Mouse (Mus musculus) hindbrain, embryonic 15.5 days (tissue): ENCODE measurements around the gene Gpx7. TPM values are rescaled to one million over a fixed set of nuclear protein-coding genes. Genes with fewer than 3 reads are reported as not detected.
"Not testable (repeated sequence)": the region's sequence is repeated elsewhere in the genome, so short reads cannot be mapped to it uniquely, and the experiment has no call there.

Experiments
- ATAC-seq: fragments of 200-750 bp; cut with Nextera tagmentation; 2 replicates; pipeline ENCODE4 v1.8.0; 2017; ENCODE audit warnings: low read depth, moderate number of reproducible peaks, moderate TSS enrichment; ENCODE audit not compliant: low FRiP score
- H3K27ac ChIP-seq: fragments of 300-500 bp; sonication (generic); replicated peaks from 2 replicates; pipeline ENCODE4 v1.5.1; 2015; ENCODE audit warnings: mild to moderate bottlenecking, inconsistent platforms
- H3K27me3 ChIP-seq: fragments of 300-500 bp; sonication (generic); 2 replicates; pipeline ENCODE4 v1.6.1; 2015; ENCODE audit warnings: control low read depth, inconsistent platforms
- H3K36me3 ChIP-seq: fragments of 300-500 bp; sonication (generic); 2 replicates; pipeline ENCODE4 v1.6.1; 2015; ENCODE audit warnings: control low read depth, inconsistent platforms
- H3K4me1 ChIP-seq: fragments of 300-500 bp; sonication (generic); replicated peaks from 2 replicates; pipeline ENCODE4 v1.6.1; 2015; ENCODE audit warnings: control low read depth, inconsistent platforms
- H3K4me2 ChIP-seq: fragments of 300-500 bp; sonication (generic); 2 replicates; pipeline ENCODE4 v1.6.1; 2015; ENCODE audit warnings: moderate library complexity, mild to moderate bottlenecking, inconsistent platforms
- H3K4me3 ChIP-seq: fragments of 300-500 bp; sonication (generic); 2 replicates; pipeline ENCODE4 v1.5.1; 2015; ENCODE audit warnings: mild to moderate bottlenecking, inconsistent platforms
- H3K9ac ChIP-seq: fragments of 300-500 bp; sonication (generic); 2 replicates; pipeline ENCODE4 v1.6.1; 2015; ENCODE audit warnings: inconsistent platforms
- H3K9me3 ChIP-seq: fragments of 300-500 bp; sonication (generic); 2 replicates; pipeline ENCODE4 v1.6.1; 2016; ENCODE audit warnings: control low read depth, inconsistent platforms
- WGBS: fragments of 180-500 bp; shearing (Covaris S2); methylation state at CpG from one replicate; pipeline ENCODE4 v1.1.7; 2015; 5-methylcytosine and 5-hydroxymethylcytosine counted together
- polyA plus RNA-seq: library from polyadenylated mRNA; unstranded; fragments of >200 nt; fragmentation: Nextera tagmentation; extraction: Ambion mirVana; gene quantifications from 2 replicates; pipeline ENCODE4 v1.2.1, GENCODE M21; 2015

The Gpx7 gene
- polyA plus RNA-seq, 1 experiment from 2014 or later = 32.3 TPM

DNA sequence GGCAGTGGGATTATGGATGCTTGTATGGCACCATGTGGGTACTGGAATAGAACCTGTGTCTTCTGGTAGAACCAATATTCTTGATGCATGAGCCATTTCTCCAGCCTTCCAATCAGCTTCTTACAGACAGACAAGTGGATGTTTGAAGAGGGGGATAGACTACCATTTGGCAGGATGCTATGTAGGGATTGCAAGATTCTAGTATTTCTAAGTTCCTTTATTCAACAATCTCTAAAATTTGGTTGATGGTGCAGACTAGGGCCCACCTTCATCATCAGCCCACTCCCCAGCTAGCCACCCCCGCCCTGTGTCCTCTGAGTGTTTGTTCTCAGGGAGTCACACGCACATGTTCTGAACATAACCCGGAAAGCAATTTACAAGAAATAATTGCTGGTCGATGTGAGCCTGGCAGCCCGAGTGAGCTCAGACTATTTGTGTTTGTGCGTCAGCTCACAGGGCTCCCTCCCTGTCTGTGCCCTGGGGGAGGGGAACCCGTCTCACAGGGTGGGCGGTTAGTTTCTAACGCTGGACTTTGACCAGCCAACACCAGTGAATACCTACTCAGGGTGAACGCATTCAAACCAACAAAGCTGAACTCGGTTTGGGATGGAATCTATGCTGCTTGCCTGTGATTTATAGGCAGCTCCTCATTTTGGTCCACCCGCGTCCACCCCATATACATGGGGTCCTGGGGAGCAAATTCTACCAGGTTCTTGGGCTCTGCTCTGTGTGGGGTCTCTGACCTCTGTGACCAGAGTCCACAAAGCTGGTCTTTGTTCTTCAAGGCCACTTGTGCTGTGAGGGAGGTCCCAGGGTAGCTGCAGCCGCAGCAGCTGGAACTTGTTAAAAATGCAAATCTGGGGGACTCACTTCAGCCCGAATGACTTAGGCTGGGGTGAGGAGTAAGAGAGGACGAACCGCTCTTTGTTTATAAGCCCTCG, 44.2 kb downstream of the Gpx7 start:
- Histone ChIP-seq H3K9ac (no peak overlapping the region), H3K4me1 (peaks cover 41% of the 10 kb centered on the region), H3K9me3 (no peaks in the 10 kb centered on the region), H3K27me3 (no peaks in the 10 kb centered on the region), H3K4me3 (no peak overlapping the region), H3K4me2 (peak overlapping the region; percentile 15; the same call in 1 of the 2 replicates), H3K36me3 (no peaks in the 10 kb centered on the region), H3K27ac (0 out of 2 replicates have a peak overlapping the region, but pooled peaks have one; percentile 2)
- 4% methylated on average over 18 of the region's 18 CpGs for WGBS
- ATAC-seq = 0 out of 2 replicates have a peak, but pooled peaks have one; percentile 23

DNA sequence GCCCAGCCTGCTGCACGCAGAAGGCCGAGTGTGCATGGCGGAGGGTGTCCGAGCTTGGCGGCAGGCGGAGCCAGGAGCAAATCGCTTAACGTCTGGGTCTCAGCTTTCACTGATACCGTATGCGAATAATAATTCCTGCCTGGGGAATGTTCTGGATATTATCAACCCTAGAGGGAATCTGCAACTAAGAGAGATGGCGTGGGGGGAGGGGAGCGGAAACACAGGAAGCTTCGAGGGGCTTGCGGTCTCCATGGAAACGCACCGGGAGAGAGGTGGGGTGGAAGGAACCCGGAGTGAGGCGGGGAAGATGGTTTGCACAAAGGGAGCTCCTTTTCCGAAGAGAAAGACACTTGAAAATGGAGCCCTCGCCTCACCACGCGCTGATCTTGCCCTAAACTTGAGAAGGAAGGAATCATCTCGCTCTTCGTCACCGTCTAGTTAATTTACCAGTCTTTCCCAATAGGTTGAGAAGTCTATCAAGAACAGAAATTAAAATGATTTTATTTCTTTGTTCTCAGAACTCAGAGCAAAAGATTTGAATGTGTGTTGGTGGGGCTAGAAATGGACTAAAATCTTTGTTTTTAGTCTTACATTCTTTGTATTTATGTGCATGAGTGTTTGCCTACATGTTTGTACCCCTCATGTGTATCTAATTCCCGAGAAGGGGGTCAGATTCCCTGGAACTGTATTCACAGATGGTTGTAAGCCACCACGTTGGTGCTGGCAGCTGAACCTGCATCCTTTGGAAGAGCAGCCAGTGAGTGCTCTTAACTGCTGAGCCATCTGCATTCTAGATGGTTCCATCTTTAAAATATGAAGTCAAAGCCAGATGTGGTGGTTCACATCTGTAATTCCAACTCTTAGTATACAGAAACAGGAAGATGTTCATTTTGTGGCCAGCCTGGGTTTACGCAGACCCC, 46.4 kb downstream of the Gpx7 start:
- Histone ChIP-seq H3K27me3 (no peaks in the 10 kb centered on the region), H3K27ac (peak overlapping the region; percentile 91), H3K36me3 (no peaks in the 10 kb centered on the region), H3K9me3 (no peaks in the 10 kb centered on the region), H3K4me2 (peak overlapping the region; percentile 48), H3K4me3 (peak overlapping the region; percentile 11), H3K4me1 (peaks cover 41% of the 10 kb centered on the region), H3K9ac (no peak overlapping the region)
- ATAC-seq = peak; percentile 88
- WGBS = 5% methylated on average over 28 of the region's 28 CpGs

DNA sequence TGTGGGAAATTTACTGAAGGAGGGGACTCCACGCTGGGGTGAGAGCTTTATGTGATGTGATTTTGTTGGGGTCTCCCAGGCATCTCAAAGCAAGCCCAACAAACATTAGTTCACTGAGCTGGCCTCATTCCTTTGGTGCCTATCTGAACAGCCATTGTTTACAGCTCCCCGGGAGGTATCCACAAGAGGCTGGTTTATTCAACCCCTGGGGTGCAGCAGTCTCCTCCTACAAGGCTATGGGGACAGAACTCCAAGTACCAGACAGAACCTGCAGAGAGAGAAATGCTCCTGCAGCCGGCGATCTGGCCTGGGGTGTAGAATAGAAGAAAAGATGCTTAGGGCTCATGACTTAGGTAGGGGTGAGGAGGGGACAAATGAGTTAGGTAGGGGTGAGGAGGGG, 48.3 kb downstream of the Gpx7 start:
- Histone ChIP-seq H3K4me2 (no peak overlapping the region), H3K4me3 (no peak overlapping the region), H3K4me1 (peaks cover 41% of the 10 kb centered on the region), H3K27me3 (no peaks in the 10 kb centered on the region), H3K9ac (no peak overlapping the region), H3K9me3 (no peaks in the 10 kb centered on the region), H3K27ac (no peak overlapping the region; the same call in 1 of the 2 replicates), H3K36me3 (no peaks in the 10 kb centered on the region)
- ATAC-seq = no peak
- 15% methylated on average over 4 of the region's 4 CpGs for WGBS

DNA sequence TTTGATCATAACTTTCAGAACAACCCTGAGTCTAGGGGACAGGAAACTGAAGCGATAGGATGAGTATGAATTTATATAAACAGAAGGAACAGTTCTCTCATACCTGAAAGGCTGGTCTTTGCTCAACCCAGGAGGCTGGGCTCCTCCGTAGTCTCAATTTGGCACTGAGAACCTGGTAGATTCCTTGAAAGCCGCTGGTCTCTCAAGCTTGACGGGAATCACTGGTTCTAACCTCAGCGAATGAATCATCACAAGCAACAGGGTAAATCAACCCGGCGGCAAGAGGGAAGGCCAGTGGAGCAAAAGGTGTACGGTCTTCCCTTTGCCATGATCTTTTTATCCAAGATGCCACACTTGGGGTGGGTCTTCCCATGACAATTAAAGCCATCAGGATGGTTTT, 49.3 kb downstream of the Gpx7 start:
- 96% methylated on average over 8 of the region's 8 CpGs for WGBS
- Histone ChIP-seq H3K9me3 (no peaks in the 10 kb centered on the region), H3K27ac (no peak overlapping the region), H3K36me3 (no peaks in the 10 kb centered on the region), H3K27me3 (no peaks in the 10 kb centered on the region), H3K4me1 (peaks cover 31% of the 10 kb centered on the region), H3K4me2 (no peak overlapping the region), H3K4me3 (no peak overlapping the region), H3K9ac (no peak overlapping the region)
- no peak for ATAC-seq

DNA sequence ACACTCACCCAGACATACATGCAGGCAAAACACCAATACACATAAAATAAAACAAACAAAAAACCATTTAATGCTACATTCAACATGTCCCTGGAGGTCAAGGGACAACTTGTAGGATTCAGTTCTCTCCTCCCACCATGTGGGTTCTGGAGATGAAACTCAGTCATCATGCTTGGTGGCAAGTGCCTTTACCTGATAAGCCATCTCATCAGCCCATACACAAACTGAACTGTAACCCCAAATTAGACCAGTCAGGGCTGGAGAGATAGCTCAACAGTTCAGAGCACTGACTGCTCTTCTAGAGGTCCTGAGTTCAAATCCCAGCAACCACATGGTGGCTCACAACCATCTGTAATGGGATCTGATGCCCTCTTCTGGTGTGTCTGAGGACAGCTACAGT, 53.2 kb downstream of the Gpx7 start:
- peaks cover 14% of the 10 kb centered on the region for H3K4me1 ChIP-seq
- H3K9me3 ChIP-seq, H3K4me2 ChIP-seq, H3K27me3 ChIP-seq, H3K36me3 ChIP-seq, ATAC-seq, H3K27ac ChIP-seq, H3K9ac ChIP-seq, H3K4me3 ChIP-seq: not testable (repeated sequence)

DNA sequence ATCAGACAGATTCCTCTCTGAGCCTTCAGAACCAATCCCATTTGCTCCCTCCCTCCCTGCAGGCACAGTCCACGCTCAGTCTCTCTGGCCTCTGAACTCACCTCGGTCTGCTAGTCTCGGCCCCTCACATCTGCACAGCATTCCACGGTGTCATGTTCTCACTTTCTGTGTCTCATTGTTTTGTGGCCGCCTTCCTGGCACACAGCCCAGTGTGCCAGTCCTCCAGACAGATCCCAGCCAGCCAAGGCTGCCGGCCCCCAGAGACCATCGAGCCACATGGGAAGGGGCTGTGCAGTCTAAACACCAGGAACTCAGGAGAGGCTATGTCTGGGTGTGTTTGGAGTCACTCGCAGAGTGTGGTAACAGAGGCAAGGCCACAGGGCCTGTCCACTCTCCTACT, 55.9 kb downstream of the Gpx7 start:
- Histone ChIP-seq H3K9me3 (no peaks in the 10 kb centered on the region), H3K4me1 (peaks cover 9% of the 10 kb centered on the region), H3K36me3 (no peaks in the 10 kb centered on the region), H3K27ac (no peak overlapping the region), H3K9ac (no peak overlapping the region), H3K27me3 (no peaks in the 10 kb centered on the region), H3K4me3 (no peak overlapping the region), H3K4me2 (peak overlapping the region; percentile 17)
- ATAC-seq = 0 out of 2 replicates have a peak, but pooled peaks have one; percentile 42
- 11% methylated on average over 8 of the region's 8 CpGs for WGBS

Other genes starting within 250 kb of the Gpx7 start
- gene Echdc2, start 241.5 kb downstream of the Gpx7 start, polyA plus RNA-seq = 11.4 and 12.7 TPM in 2 replicates
- 0.06 and 0.10 TPM in 2 replicates for gene Zyg11a, start 188.9 kb downstream of the Gpx7 start, polyA plus RNA-seq
- gene Zyg11b, start 105.9 kb downstream of the Gpx7 start, polyA plus RNA-seq = 31.5 and 32.4 TPM in 2 replicates
- gene Coa7, start 78.8 kb downstream of the Gpx7 start, polyA plus RNA-seq = 45.1 and 52.5 TPM in 2 replicates
- 4.6 and 4.7 TPM in 2 replicates for gene Shisal2a, start 23.6 kb downstream of the Gpx7 start, polyA plus RNA-seq
- 47.1 and 49.3 TPM in 2 replicates for gene Tut4, start 52.5 kb upstream of the Gpx7 start, polyA plus RNA-seq
- 74.4 and 77.3 TPM in 2 replicates for gene Prpf38a, start 172.4 kb upstream of the Gpx7 start, polyA plus RNA-seq
- 1.6 and 2.9 TPM in 2 replicates for gene Orc1, start 172.5 kb upstream of the Gpx7 start, polyA plus RNA-seq
- 19.5 and 20.3 TPM in 2 replicates for gene Cc2d1b, start 213.0 kb upstream of the Gpx7 start, polyA plus RNA-seq